Mouse (Mus musculus) ES-E14 (cell line): ENCODE measurements at regions not wholly inside any gene's neighbourhood (a gene's known extent, or its start where the extent isn't known, plus 50 kb on each side); places are given as distances from the start of the nearest gene placed in this dataset.

Experiments used
- ZC3H11A ChIP-seq: IDR thresholded peaks from 2 replicates; pipeline ENCODE4 v1.6.1; 2012; ENCODE audit warnings: low read depth, mild to moderate bottlenecking, inconsistent platforms, low read length, borderline replicate concordance
- ZNF384 ChIP-seq: IDR thresholded peaks from 2 replicates; pipeline ENCODE4 v1.6.1; 2012; ENCODE audit warnings: low read depth, low read length, inconsistent platforms

DNA sequence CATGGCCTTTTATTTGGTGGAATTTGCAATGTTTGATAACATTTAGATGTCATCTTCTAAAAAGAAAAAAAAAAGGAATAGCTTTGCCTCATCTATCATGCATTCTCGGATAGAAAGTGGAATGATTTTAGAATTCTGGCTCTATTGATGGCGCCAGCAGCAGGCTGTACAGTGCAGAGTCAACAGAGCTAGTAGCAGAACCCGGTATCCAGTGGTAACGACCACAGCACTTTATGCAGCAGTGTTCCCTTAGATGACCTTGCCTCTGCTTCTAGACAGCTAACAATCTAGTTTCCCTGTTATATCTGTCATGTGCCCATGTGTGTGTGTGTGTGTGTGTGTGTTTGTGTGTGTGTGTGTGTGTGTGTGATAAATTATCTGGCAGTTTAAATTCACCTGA lies 129.2 kb upstream of the Speer2 start:
- TF ChIP-seq ZC3H11A (no peak), ZNF384 (no peak)
